Mouse (Mus musculus) liver, adult 2 months (tissue): Measurements from ENCODE around the gene Armc2.
"Not testable (repeated sequence)": the region's sequence is repeated elsewhere in the genome, so short reads cannot be mapped to it uniquely, and the experiment has no call there.

Experiments
- CTCF ChIP-seq: fragments of 200-500 bp; IDR thresholded peaks from 2 replicates; pipeline ENCODE4 v1.5.1; 2011; ENCODE audit warnings: low read depth, low read length, control low read depth
- POLR2A ChIP-seq: fragments of 200-500 bp; IDR thresholded peaks from 2 replicates; pipeline ENCODE4 v1.6.1; 2011; ENCODE audit warnings: low read length, control low read depth; ENCODE audit not compliant: insufficient read depth; ENCODE audit errors: extremely low read depth

- not testable (repeated sequence) for TF ChIP-seq POLR2A, CTCF
These were observed 65.9 kb downstream of the Armc2 start for GRCm38 (mm10) chr10:41952354-41952753.
